Mouse (Mus musculus) kidney, embryonic 16.5 days (tissue): ENCODE measurements around the gene Upk3bl. TPM values are rescaled to one million over a fixed set of nuclear protein-coding genes. Genes with fewer than 3 reads are reported as not detected.

Experiments used
- ATAC-seq: fragments of 200-750 bp; cut with Nextera tagmentation; 2 replicates; pipeline ENCODE4 v1.8.0; 2017; ENCODE audit warnings: moderate TSS enrichment; ENCODE audit not compliant: low FRiP score, low TSS enrichment
- H3K27ac ChIP-seq: fragments of 300-500 bp; sonication (generic); 2 replicates; pipeline ENCODE4 v1.5.1; 2014; ENCODE audit warnings: low read length
- H3K27me3 ChIP-seq: fragments of 300-500 bp; sonication (generic); 2 replicates; pipeline ENCODE4 v1.6.1; 2014; ENCODE audit warnings: low read length, control low read depth, mixed read lengths; ENCODE audit not compliant: insufficient read depth
- H3K36me3 ChIP-seq: fragments of 300-500 bp; sonication (generic); 2 replicates; pipeline ENCODE4 v1.6.1; 2014; ENCODE audit warnings: low read length, control low read depth, mixed read lengths; ENCODE audit not compliant: insufficient read depth
- H3K4me1 ChIP-seq: fragments of 300-500 bp; sonication (generic); 2 replicates; pipeline ENCODE4 v1.6.1; 2014; ENCODE audit warnings: low read length, control low read depth, mixed read lengths; ENCODE audit not compliant: insufficient read depth
- H3K4me2 ChIP-seq: fragments of 300-500 bp; sonication (generic); replicated peaks from 2 replicates; pipeline ENCODE4 v1.6.1; 2014; ENCODE audit warnings: low read depth, low read length
- H3K4me3 ChIP-seq: fragments of 300-500 bp; sonication (generic); 2 replicates; pipeline ENCODE4 v1.5.1; 2014; ENCODE audit warnings: mild to moderate bottlenecking, low read length
- H3K9ac ChIP-seq: fragments of 300-500 bp; sonication (generic); replicated peaks from 2 replicates; pipeline ENCODE4 v1.6.1; 2014; ENCODE audit warnings: low read length
- H3K9me3 ChIP-seq: fragments of 300-500 bp; sonication (generic); 2 replicates; pipeline ENCODE4 v1.6.1; 2016; ENCODE audit warnings: low read length, control low read depth
- WGBS: fragments of 180-500 bp; shearing (Covaris S2); extraction: QIAGEN DNeasy Blood & Tissue Kit; methylation state at CpG from one replicate; pipeline ENCODE4 v1.1.7; 2014; 5-methylcytosine and 5-hydroxymethylcytosine counted together
- polyA plus RNA-seq: library from polyadenylated mRNA; unstranded; fragments of >200 nt; fragmentation: Nextera tagmentation; extraction: Ambion mirVana; gene quantifications from 2 replicates; pipeline ENCODE4 v1.2.1, GENCODE M21; 2015

Gene Upk3bl
- polyA plus RNA-seq, 1 experiment from 2014 or later: 3.6 TPM

DNA sequence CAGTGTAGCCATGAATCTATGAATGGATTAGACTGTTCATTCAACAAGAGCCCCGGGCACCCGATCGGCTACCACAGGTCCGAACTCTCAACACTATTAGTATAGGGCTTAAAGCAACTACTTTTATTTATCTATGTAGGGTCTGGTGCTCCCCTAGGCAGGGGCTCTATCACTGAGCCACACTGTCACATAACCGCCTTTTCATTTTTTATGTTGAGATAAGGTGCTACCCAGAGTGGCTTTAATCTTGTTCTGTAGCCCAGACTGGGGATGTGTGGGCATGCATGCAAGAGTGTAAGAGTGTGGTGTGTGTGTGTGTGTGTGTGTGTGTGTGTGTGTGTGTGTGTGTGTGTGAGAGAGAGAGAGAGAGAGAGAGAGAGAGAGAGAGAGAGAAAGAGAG, 23.8 kb downstream of the Upk3bl start:
- Histone ChIP-seq H3K36me3 (no peaks in the 10 kb centered on the region), H3K27ac (no peak overlapping the region), H3K9ac (no peak overlapping the region), H3K27me3 (no peaks in the 10 kb centered on the region), H3K9me3 (no peaks in the 10 kb centered on the region), H3K4me2 (no peak overlapping the region), H3K4me1 (peaks cover 10% of the 10 kb centered on the region), H3K4me3 (no peak overlapping the region)
- ATAC-seq: no peak
- WGBS: 98% methylated on average over 5 of the region's 5 CpGs

DNA sequence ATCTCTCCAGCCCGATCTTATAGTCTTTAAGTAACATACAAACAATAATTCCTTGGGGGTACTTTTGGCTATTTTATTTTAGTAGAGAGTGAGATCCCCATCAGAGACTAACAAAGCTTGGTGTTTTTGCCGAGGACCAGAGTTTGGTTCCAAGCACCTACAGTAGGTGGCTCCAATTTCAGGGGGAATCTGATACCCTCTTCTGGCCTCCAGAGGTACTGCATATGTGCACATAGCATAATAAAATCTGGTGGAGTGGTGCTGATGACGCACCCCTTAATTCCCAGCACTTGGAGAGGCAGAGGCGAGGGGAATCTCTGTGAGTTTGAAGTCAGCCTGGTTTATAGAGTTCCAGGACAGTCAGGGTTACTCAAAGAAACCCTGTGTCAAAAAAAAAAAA, 28.1 kb downstream of the Upk3bl start:
- 84% methylated on average over 4 of the region's 4 CpGs for WGBS
- peaks cover 21% of the 10 kb centered on the region for H3K4me1 ChIP-seq
- no peak overlapping the region for H3K27ac ChIP-seq
- H3K4me2 ChIP-seq: no peak overlapping the region
- H3K27me3 ChIP-seq: no peaks in the 10 kb centered on the region
- H3K4me3 ChIP-seq: no peak overlapping the region
- no peaks in the 10 kb centered on the region for H3K36me3 ChIP-seq
- ATAC-seq: no peak
- H3K9me3 ChIP-seq: no peaks in the 10 kb centered on the region
- H3K9ac ChIP-seq: no peak overlapping the region

DNA sequence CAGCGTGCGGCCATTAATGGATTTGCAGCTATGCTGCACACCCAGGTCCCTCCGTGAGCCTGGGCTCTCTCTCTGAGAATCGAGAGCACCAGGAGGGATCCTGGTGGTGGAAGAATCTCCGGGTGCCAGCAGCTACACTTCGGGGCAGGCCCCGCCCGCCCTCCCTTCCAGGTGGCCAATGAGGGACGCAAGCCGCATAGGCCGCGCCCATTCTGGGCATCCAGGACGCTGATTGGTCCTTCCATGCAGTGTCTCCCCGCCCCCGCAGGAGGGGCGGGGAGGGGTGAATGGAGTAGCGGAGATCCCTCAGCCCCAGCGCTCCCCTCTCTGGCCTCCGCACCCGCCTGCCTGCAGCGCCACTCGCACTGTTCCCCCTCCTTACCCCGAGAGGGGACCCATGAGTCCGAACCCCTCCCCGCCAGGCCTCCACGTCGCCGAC, 29.4 kb downstream of the Upk3bl start, which contains the start of gene Rasa4:
Gene Rasa4, plus strand, starts transcription at position 248 of the 439 bp plus-strand sequence.
- ATAC-seq: peak; percentile 94
- H3K4me3 ChIP-seq: peak within 1 kb of the TSS; percentile 59
- peak within 1 kb of the TSS; percentile 98 for H3K4me2 ChIP-seq
- H3K27ac ChIP-seq: 0 out of 2 replicates have a peak within 1 kb of the TSS, but pooled peaks have one; percentile 38
- under 1% methylated on average over 23 of the region's 28 CpGs for WGBS
- H3K36me3 ChIP-seq: no peaks in the 10 kb centered on the region
- no peaks in the 10 kb centered on the region for H3K9me3 ChIP-seq
- H3K27me3 ChIP-seq: no peaks in the 10 kb centered on the region
- H3K9ac ChIP-seq: peak within 1 kb of the TSS; percentile 66
- peaks cover 23% of the 10 kb centered on the region for H3K4me1 ChIP-seq

DNA sequence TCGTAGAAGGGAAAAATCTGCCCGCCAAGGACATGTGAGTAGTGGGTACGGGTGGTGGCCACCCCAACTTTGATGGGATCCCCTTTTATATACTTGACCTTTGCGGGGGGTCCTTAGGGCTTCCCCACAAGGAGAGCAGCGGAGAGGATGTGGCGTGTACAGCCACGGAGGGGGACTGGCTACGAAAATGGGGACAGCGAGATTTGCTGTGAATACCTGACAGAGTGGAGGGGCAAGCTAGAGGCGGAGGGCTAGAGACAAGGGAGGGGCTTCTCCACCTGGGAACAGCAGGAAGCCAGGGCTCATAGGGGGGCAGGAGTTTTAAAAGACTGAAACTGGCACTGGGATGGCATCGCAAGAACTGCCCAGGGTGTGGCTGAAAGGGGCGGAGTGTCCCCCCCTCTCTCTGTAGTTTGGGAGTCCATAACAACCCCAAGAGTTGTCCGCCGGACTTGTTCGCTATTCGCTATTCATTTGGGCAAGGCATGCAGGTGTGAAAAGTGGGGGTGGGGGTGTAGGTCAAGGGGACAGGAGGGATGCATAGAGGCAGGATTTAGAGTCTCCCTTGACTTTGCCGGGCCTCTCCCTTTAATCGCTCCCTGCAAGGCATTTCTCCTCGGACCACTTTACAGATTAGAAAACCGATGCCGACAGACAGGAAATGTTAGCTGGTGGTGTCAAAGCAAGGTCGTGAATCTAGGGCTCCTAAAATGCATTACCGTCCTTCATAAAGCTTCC, 30.0 kb downstream of the Upk3bl start:
- ATAC-seq: peak; percentile 24
- 0 out of 2 replicates have a peak overlapping the region, but pooled peaks have one; percentile 38 for H3K27ac ChIP-seq
- no peaks in the 10 kb centered on the region for H3K27me3 ChIP-seq
- peaks cover 28% of the 10 kb centered on the region for H3K4me1 ChIP-seq
- peak overlapping the region; percentile 59 for H3K4me3 ChIP-seq
- peak overlapping the region; percentile 66 for H3K9ac ChIP-seq
- under 1% methylated on average over 23 of the region's 23 CpGs for WGBS
- H3K4me2 ChIP-seq: peak overlapping the region; percentile 98
- H3K36me3 ChIP-seq: no peaks in the 10 kb centered on the region
- no peaks in the 10 kb centered on the region for H3K9me3 ChIP-seq

DNA sequence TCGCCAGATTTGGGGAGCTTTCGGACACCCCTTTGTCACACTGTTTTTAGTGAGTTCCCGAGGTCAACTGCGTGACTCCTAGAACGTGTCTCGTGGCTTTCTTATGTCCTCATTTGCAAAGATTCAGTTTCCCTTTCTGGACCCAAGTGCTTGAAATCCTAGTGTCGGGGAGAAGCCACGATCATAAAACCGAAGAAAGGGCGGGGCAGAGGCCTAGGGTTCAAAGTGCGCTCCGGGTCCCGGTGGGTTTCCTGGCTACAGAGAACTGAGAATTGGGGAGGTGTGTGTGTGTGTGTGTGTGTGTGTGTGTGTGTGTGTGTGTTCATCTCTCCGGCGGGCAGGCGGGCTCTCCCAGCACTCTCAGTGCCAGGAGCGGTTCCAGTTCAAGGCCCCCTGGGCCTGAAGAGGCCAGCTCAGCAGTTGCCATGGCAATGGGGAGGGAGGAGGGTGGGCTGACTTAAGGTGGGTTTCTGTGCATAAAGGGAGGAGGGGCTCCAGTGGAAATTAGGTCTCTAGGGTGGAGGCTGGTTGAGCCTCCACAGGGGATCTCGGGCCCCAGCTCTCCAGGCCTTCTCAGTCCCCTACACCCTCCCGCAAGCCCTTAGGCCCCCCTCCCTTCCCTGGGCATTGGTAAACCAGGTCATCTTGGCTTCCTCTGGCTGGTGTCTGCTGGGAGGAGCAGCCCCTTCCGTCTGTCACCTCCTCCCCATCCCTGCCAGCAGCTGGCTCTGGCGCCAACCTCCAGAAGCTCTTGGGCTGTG, 30.8 kb downstream of the Upk3bl start:
- Histone ChIP-seq H3K27me3 (no peaks in the 10 kb centered on the region), H3K4me3 (peak overlapping the region; percentile 59), H3K9ac (peak overlapping the region; percentile 66), H3K27ac (0 out of 2 replicates have a peak overlapping the region, but pooled peaks have one; percentile 38), H3K9me3 (no peaks in the 10 kb centered on the region), H3K4me2 (peak overlapping the region; percentile 98), H3K4me1 (peaks cover 28% of the 10 kb centered on the region), H3K36me3 (no peaks in the 10 kb centered on the region)
- 8% methylated on average over 21 of the region's 21 CpGs for WGBS
- peak; percentile 42 for ATAC-seq

DNA sequence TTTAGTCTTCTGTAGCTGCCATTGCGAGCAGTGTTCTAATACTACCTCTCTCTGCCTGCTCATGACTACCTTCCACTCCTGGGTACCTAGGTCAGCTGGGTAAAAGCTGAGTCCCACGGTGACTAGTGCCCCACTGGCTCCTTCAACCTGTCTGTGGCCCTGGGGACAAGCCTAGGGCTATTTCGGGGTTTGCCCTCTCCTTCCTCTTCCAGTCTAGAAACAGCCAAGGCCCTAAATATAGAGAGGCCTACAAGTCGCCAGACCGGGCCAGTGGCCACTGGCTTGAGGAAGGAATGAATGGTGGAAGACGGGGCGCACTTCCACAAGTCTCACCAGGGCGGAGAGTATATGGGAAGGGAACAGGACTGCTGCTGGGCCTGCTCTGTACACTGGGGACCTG, 32.0 kb downstream of the Upk3bl start:
- no peak overlapping the region for H3K4me3 ChIP-seq
- H3K4me2 ChIP-seq: no peak overlapping the region
- no peak overlapping the region for H3K27ac ChIP-seq
- H3K4me1 ChIP-seq: peaks cover 28% of the 10 kb centered on the region
- WGBS: 88% methylated on average over 8 of the region's 8 CpGs
- no peak overlapping the region for H3K9ac ChIP-seq
- H3K9me3 ChIP-seq: no peaks in the 10 kb centered on the region
- no peaks in the 10 kb centered on the region for H3K27me3 ChIP-seq
- H3K36me3 ChIP-seq: no peaks in the 10 kb centered on the region
- ATAC-seq: no peak

DNA sequence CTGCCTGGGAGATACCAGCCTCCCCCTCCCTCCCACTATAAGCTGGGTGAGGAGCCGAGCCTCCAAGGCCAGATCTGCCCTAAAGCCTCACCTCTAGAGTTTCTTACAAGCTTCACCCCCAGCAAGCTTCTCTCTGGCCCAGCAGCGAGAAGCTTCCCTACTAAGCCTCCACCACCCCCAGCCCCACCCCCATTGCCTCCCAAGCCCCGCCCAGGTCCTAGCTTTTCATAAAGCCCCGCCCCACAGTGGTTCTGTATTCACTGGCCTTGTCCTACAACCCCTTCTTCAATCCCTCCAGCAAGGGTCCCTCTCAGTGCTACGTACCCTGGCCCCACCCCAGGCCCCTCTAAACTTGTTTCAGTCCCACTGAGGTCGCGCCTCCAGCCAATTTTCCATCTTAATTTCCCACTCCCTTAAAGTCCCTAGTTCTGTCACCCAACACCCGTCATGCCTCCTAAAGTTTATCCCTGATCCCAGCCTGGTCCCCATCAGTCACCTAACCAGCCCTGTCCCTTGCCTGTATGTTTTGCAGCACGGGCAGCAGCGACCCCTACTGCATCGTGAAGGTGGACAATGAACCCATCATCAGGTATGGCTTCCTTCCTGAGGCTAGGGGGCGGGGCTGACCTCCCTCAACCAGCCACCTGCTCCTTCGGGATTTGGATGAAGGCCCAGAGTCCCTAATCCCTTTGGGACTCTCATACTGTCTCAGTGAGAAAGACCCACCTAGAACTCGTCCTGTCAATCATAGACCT, 34.7 kb downstream of the Upk3bl start:
- Histone ChIP-seq H3K4me3 (no peak overlapping the region), H3K4me1 (peaks cover 23% of the 10 kb centered on the region), H3K27me3 (no peaks in the 10 kb centered on the region), H3K36me3 (no peaks in the 10 kb centered on the region), H3K9me3 (no peaks in the 10 kb centered on the region), H3K9ac (no peak overlapping the region), H3K27ac (no peak overlapping the region), H3K4me2 (no peak overlapping the region)
- WGBS: 18% methylated on average over 14 of the region's 14 CpGs
- no peak for ATAC-seq

DNA sequence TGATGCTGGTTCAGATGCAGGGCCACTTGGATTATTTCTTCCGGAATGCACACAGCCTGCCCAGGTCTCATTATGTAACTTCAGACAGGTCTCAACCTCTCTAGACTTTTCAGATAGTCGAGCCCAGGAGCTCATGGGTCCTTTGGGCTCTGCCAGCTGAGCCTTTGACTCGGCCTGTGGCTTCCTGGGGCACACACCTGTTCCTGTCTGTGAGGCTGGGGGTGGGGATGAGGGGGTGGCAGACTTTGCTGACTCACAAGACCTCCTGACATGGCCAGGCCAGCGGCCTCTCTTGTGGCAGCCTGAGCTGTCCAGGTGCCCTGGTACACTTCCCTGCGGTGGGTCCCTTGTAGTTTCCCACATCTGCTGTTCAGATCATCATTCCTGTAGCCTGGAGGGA, 37.6 kb downstream of the Upk3bl start:
- WGBS: 66% methylated on average over 5 of the region's 5 CpGs
- no peaks in the 10 kb centered on the region for H3K9me3 ChIP-seq

DNA sequence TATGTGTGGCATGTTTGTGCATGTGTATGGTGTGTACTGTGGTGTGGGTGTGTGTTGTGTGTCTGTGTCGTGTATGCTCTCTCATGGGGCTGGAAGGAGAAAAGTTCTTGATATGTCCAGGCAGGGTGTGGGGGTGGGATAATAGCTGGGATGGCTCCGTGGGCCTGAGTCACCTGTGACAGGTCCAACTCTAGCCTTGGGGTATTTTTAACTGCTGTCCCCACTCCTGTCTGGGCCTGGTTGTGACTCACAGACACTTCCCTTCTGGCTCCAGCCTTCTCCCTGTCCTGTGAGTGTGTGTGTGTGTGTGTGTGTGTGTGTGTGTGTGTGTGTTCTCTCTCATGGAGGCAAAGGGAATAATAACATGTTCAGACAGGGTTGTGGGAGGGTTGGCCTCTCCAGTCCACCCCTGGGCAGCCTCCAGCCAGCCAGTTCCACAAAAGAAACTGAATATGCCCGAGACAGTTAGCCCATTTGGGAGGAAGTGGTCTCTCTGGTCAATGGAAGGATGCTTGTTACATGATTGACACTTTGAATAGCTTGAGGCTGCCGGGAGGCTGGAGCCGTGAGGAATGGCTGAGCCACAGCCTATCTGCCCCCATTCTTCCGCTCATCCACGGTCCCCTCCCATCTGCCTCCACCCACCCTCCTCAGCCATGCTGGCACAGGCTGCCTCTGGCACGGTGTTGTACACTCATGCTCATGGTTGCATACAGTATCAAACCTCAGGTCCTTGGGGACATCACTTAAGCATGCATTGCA, 40.1 kb downstream of the Upk3bl start:
- Histone ChIP-seq H3K27ac (no peak overlapping the region), H3K27me3 (no peaks in the 10 kb centered on the region), H3K36me3 (no peaks in the 10 kb centered on the region), H3K9me3 (no peaks in the 10 kb centered on the region), H3K9ac (no peak overlapping the region), H3K4me1 (no peaks in the 10 kb centered on the region), H3K4me3 (no peak overlapping the region), H3K4me2 (no peak overlapping the region)
- no peak for ATAC-seq
- WGBS: 43% methylated on average over 8 of the region's 8 CpGs

More for the DNA sequence above, 37.6 kb downstream of the Upk3bl start:
- ATAC-seq: no peak
- no peaks in the 10 kb centered on the region for H3K36me3 ChIP-seq
- H3K27ac ChIP-seq: no peak overlapping the region
- no peak overlapping the region for H3K9ac ChIP-seq
- H3K27me3 ChIP-seq: no peaks in the 10 kb centered on the region
- no peak overlapping the region for H3K4me3 ChIP-seq
- no peak overlapping the region for H3K4me2 ChIP-seq
- peaks cover 7% of the 10 kb centered on the region; the same call in 1 of the 2 replicates for H3K4me1 ChIP-seq
